Mouse (Mus musculus): ENCODE measurements around the gene Pwwp2a.
A peak's percentile ranks its signal among the peaks of the same experiment; 100 is the strongest.

Gene Pwwp2a

DNA sequence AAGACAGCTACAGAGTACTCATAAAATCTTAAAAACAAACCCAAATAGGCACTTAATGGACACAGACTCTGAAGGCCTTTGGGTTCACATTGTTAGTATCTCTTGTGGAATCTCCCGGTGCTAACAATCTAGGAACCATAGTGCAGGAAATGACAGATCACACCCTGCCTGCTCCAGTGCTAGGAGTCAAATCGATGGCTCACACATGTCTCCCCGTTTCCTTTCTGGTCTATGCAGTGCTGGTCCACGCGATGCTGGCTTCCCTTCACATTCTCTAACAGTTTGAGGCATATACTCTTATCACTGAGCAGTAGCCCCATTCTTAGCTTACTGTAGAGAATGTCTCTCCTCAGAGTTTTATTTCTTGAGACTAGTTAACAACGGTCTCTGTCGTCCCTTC, 46.0 kb downstream of the Pwwp2a start:
- no peak for DNase-seq (ENCODE audit: low spot score)

GRCm38 (mm10) chr11:43728737-43729301, 47.0 kb downstream of the Pwwp2a start:
- no peak for DNase-seq (ENCODE audit: low spot score)

DNA sequence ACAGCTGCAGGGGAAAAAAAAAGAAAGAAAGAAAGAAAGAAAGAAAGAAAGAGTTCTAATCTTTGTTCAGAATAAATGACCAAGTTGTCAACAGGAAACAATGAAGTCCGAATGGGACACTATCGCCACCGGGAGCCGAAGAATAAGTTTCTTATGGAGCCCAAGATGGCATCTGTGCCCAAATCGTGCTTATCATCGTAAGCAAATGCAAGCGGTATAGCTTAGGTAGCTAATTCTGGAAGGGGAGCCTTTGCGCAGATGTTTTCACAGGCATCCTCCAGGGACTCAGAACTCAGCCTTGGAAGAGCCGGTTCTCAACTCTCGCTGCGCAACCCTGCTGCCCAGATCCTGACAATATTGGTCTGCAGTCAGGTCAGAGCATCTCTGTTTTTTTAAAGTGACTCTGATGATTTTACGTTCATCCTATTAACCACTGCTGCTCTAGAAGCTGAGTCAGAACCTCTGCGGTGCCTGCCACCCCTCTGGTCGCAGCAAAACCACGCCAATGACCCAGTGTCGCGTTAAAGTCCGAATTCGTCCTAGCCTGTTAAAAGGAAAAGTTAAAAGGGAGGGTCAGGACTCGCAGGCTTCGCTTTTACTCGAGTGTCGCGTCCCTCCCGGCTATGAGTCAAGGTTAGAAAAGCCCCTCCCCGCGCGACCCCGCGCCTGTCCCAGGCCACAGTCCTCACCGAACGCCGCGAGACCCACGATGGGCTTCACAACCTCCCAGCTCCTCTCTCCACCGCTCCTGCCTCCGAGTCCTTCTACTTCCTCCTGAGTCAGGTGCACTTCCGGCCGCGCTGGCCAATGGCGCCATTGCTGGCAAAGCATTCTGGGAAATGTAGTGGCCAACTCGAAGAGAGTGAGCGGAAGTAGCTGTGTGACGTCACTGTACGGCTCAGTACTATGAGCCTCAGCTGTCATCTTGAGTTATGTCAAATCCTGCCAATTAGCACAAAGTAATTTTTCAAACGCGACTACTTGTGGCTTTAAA, 65.7 kb downstream of the Pwwp2a start, which contains the start of gene Ttc1:
Gene Ttc1 (minus strand): TSS at position 776 of the 994 bp plus-strand sequence.
- peak; percentile 93 for DNase-seq (ENCODE audit: low spot score)

DNA sequence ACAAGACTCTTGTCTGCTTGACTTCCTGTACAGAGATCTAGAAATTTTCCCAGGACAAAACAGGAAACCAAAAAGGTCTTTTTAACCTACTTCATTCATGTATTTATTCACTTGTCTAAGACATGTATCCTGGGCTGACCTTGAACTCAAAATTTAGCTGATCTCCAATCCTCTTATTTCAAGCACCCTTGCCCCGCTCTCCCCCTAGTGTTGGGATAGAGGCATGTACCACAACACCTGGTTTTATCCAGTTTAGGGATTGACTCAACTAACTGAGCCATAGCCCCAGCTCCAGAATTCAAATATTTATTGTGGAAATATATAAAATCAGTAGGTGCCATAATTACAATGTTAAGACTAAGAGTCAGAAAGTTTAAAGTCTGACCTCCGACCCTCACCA, 69.7 kb downstream of the Pwwp2a start:
- no peak for DNase-seq (ENCODE audit: low spot score)

DNA sequence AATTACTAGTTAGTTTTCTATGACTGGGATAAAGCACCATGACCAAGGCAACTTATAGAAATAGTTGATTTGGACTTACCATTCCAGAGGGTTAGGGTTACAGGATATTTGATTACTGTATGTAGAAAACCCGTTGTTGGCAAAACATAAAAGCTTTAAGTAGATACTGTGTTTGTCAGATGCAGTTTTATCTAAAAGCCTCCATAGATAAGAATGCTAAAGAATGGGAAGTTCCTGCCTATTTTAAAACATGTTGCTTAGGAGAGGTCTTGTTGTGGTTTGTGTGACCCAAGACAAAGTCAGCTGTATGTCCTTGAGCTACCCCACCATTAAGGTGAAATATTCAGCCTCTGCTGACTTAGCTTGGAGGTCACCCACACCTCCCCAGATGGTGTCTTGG, 72.8 kb downstream of the Pwwp2a start:
- no peak for DNase-seq (ENCODE audit: low spot score)

DNA sequence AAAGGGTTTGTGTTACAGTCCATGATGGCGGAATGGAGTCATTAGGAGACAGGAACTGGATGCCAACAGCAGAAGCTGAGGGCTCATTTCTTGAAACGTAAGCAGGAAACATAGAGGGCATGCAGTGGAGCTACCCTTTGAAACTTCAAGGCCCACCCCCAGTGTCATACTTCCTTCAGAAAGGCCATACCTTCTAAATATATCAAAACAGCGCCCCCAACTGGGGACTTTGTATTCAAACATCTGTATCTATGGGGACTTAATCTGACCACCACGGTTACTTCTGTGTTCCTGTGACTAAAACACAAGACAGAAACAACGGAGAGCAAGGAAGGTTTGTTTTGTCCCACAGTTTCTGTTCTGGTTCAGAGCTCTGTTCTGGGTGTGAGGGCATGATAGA, 73.6 kb downstream of the Pwwp2a start:
- DNase-seq (ENCODE audit: low spot score), result no peak

- no peak for DNase-seq (ENCODE audit: low spot score)
Measured at GRCm38 (mm10) chr11:43758436-43758835, 76.6 kb downstream of the Pwwp2a start.

DNA sequence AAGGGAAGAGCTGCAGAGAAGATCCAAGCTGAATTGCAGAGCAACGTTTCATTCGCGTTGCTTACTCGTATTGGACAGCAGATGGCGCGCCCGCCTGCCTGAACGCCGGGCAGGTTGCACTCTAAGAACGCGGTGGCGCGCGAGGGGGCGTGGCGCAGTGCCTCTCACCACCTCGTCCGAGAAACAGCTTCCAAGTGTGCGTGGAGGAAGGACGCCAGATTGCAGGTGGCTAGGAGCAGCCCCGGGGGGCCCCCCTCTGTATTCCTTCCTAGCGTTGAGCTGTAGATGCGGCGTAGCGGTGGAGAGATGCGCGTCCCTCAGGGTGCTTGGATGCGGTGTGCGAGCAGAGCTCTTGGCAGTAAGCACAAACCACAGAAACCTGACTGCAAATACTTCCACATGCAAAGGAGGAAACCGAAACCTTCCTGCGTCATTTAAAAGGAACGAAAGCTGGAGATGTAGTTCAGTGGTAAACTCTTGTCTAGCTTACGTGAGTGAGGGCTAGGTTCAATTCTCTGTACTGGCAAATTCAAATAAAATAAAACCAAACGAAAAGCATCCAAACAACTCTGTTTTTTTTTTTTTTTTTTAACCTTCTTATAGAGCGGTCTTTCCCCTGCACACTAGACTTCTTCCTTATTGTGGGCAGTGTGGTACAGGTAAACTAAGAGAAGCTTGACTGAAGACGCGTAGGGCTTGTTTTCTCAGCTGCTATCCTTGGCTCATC, 85.3 kb downstream of the Pwwp2a start:
- DNase-seq (ENCODE audit: low spot score), result peak; percentile 73

DNA sequence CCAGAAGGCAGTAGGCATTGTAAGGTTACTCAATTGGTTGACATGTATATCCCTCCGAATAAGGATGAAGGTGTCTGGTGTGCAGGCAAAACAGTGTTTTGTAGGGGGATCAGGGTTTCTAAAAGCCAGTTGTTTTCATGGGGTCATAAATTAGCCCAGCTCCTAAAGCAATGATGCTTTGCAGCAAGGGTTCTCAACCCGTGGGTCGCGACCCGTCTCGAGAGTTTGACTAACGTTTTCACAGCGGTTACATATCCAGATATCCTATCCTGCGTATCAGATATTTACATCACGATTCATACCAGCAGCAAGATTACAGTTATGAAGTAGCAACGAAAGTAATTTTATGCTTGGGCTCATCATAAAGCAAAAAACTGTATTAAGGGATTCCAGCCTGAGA, 86.0 kb downstream of the Pwwp2a start:
- DNase-seq (ENCODE audit: low spot score), result no peak

DNA sequence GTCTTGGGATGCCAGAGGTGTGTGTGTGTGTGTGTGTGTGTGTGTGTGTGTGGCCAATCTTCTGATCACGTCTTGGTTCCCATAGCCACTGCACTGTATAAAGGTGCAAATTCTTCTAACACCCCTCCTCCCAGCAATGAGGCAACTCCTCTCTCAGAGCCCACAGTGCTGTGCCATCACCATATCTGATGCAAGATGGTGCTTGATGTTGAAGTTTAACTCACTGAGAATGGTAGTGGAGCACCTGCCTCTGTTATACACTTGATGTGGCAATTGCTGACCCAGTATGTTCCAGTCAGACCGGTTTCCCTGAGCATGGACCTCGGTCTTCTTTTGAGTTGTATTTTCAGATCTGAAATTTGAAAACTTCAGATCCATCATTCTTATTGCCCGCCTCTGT, 88.3 kb downstream of the Pwwp2a start:
- no peak for DNase-seq (ENCODE audit: low spot score)
